8 mouse cellular contexts compared by ENCODE assay signal in genomic region chr9:107607036-107607435, GRCm38 (mm10). TPM values are rescaled to one million over a fixed set of nuclear protein-coding genes. Genes with fewer than 3 reads are reported as not detected.
DNase-seq lines count a peak whose midpoint lies in the region; ATAC-seq lines count a peak whose summit lies in the region.
"Had no signal": no experiment of that assay in that cellular context is flagged by ENCODE, and none has a peak within 500 bp of the region (broad histone marks: within the 10 kb centered on the region; RNA-seq: fewer than 3 reads in every experiment).

No protein-coding gene starts in this region.

- no peak for ATAC-seq in hindbrain, embryonic 16.5 days
- no peak for ATAC-seq in midbrain, embryonic 14.5 days (ENCODE audit: low FRiP score, low TSS enrichment)
- peak; percentile 4 for ATAC-seq in intestine, embryonic 16.5 days
- no peak for ATAC-seq in stomach, embryonic 16.5 days (ENCODE audit: insufficient read depth, low FRiP score)

- H3K36me3 ChIP-seq in hindbrain, embryonic 10.5 days: no peaks in the 10 kb centered on the region
- H3K36me3 ChIP-seq in hindbrain, embryonic 16.5 days (ENCODE audit: control insufficient read depth, insufficient read depth, low read length): no peaks in the 10 kb centered on the region
- no peaks in the 10 kb centered on the region for H3K36me3 ChIP-seq in midbrain, embryonic 10.5 days
- H3K36me3 ChIP-seq in midbrain, embryonic 14.5 days (ENCODE audit: control insufficient read depth, insufficient read depth, low read length): no peaks in the 10 kb centered on the region
- H3K36me3 ChIP-seq in intestine, embryonic 16.5 days (ENCODE audit: control insufficient read depth, insufficient read depth, low read length): no peaks in the 10 kb centered on the region
- H3K36me3 ChIP-seq in stomach, embryonic 16.5 days (ENCODE audit: control insufficient read depth, insufficient read depth, low read length): no peaks in the 10 kb centered on the region

- peaks cover 97% of the 10 kb centered on the region for H3K4me1 ChIP-seq in hindbrain, embryonic 10.5 days (replicated peaks)
- H3K4me1 ChIP-seq in hindbrain, embryonic 16.5 days (ENCODE audit: control insufficient read depth, insufficient read depth, low read depth, low read length): peaks cover 10% of the 10 kb centered on the region
- H3K4me1 ChIP-seq in midbrain, embryonic 10.5 days: peaks cover 95% of the 10 kb centered on the region
- H3K4me1 ChIP-seq in midbrain, embryonic 14.5 days (ENCODE audit: control insufficient read depth, insufficient read depth, low read length): peaks cover 26% of the 10 kb centered on the region
- H3K4me1 ChIP-seq in intestine, embryonic 16.5 days (ENCODE audit: control insufficient read depth, insufficient read depth, low read length): peaks cover 62% of the 10 kb centered on the region
- peaks cover 46% of the 10 kb centered on the region for H3K4me1 ChIP-seq in stomach, embryonic 16.5 days (ENCODE audit: control insufficient read depth, insufficient read depth, low read length)

- no peak overlapping the region for H3K4me2 ChIP-seq in hindbrain, embryonic 16.5 days (ENCODE audit: low read length)
- no peak overlapping the region for H3K4me2 ChIP-seq in midbrain, embryonic 14.5 days (ENCODE audit: low read length)
- H3K4me2 ChIP-seq in intestine, embryonic 16.5 days (ENCODE audit: low read depth, low read length): peak overlapping the region; percentile 43
- peak overlapping the region; percentile 39 for H3K4me2 ChIP-seq in stomach, embryonic 16.5 days (ENCODE audit: low read depth, low read length)

- no peak overlapping the region for H3K9ac ChIP-seq in hindbrain, embryonic 16.5 days (ENCODE audit: low read depth, low read length)
- H3K9ac ChIP-seq in midbrain, embryonic 14.5 days (replicated peaks; ENCODE audit: low read length): no peak overlapping the region
- H3K9ac ChIP-seq in intestine, embryonic 16.5 days (ENCODE audit: low read depth, low read length): peak overlapping the region; percentile 73
- peak overlapping the region; percentile 62 for H3K9ac ChIP-seq in stomach, embryonic 16.5 days (ENCODE audit: low read length)

- H3K4me3 ChIP-seq in hindbrain, embryonic 10.5 days: peak overlapping the region; percentile 29; the same call in 1 of the 2 replicates
- no peak overlapping the region for H3K4me3 ChIP-seq in hindbrain, embryonic 16.5 days (ENCODE audit: low read length)
- 0 out of 2 replicates have a peak overlapping the region, but pooled peaks have one; percentile 19 for H3K4me3 ChIP-seq in midbrain, embryonic 10.5 days
- no peak overlapping the region for H3K4me3 ChIP-seq in midbrain, embryonic 14.5 days (replicated peaks; ENCODE audit: low read depth, low read length)
- H3K4me3 ChIP-seq in intestine, embryonic 16.5 days (ENCODE audit: low read length): peak overlapping the region; percentile 49
- peak overlapping the region; percentile 24 for H3K4me3 ChIP-seq in stomach, embryonic 16.5 days (replicated peaks; ENCODE audit: low read length)

- H3K9me3 ChIP-seq in hindbrain, embryonic 10.5 days: no peaks in the 10 kb centered on the region
- no peaks in the 10 kb centered on the region for H3K9me3 ChIP-seq in hindbrain, embryonic 16.5 days (ENCODE audit: control insufficient read depth, low read length)
- H3K9me3 ChIP-seq in midbrain, embryonic 10.5 days (replicated peaks): no peaks in the 10 kb centered on the region
- H3K9me3 ChIP-seq in midbrain, embryonic 14.5 days (ENCODE audit: control insufficient read depth, low read length): no peaks in the 10 kb centered on the region
- no peaks in the 10 kb centered on the region for H3K9me3 ChIP-seq in intestine, embryonic 16.5 days (ENCODE audit: control insufficient read depth, low read length)
- no peaks in the 10 kb centered on the region for H3K9me3 ChIP-seq in stomach, embryonic 16.5 days (replicated peaks; ENCODE audit: control insufficient read depth, low read length)

- 72% methylated on average over 2 of the region's 2 CpGs for WGBS in hindbrain, embryonic 10.5 days
- WGBS in hindbrain, embryonic 16.5 days: 60% methylated on average over 2 of the region's 2 CpGs
- WGBS in midbrain, embryonic 10.5 days: 77% methylated on average over 2 of the region's 2 CpGs
- 72% methylated on average over 2 of the region's 2 CpGs for WGBS in midbrain, embryonic 14.5 days
- 52% methylated on average over 2 of the region's 2 CpGs for whole genome bisulfite sequencing in intestine, embryonic 16.5 days
- WGBS in stomach, embryonic 16.5 days: 68% methylated on average over 2 of the region's 2 CpGs

- H3K27me3 ChIP-seq in hindbrain, embryonic 10.5 days (ENCODE audit: insufficient read depth, poor library complexity, severe bottlenecking): peaks cover 13% of the 10 kb centered on the region; the same call in 1 of the 2 replicates
- H3K27me3 ChIP-seq in hindbrain, embryonic 16.5 days (replicated peaks; ENCODE audit: control insufficient read depth, insufficient read depth, low read length): no peaks in the 10 kb centered on the region; the same call in 1 of the 2 replicates
- peaks cover 31% of the 10 kb centered on the region for H3K27me3 ChIP-seq in midbrain, embryonic 10.5 days (ENCODE audit: low read depth, poor library complexity, severe bottlenecking)
- H3K27me3 ChIP-seq in midbrain, embryonic 14.5 days (ENCODE audit: control insufficient read depth, insufficient read depth, low read length): no peaks in the 10 kb centered on the region
- no peaks in the 10 kb centered on the region for H3K27me3 ChIP-seq in intestine, embryonic 16.5 days (replicated peaks; ENCODE audit: control insufficient read depth, insufficient read depth, low read length)
- no peaks in the 10 kb centered on the region for H3K27me3 ChIP-seq in stomach, embryonic 16.5 days (ENCODE audit: control insufficient read depth, insufficient read depth, low read length)

- DNase-seq in hindbrain, embryonic 10.5 days (ENCODE audit: low spot score): peak; percentile 41
- DNase-seq in midbrain, embryonic 10.5 days (ENCODE audit: low spot score): no peak
- DNase-seq in midbrain, embryonic 14.5 days: no peak
- DNase-seq in left cerebral cortex, adult 11 months (ENCODE audit: low spot score): no peak
- DNase-seq: thymus, postnatal 4 days had no signal

- peak overlapping the region; percentile 99 for H3K27ac ChIP-seq in hindbrain, embryonic 10.5 days
- H3K27ac ChIP-seq in hindbrain, embryonic 16.5 days (ENCODE audit: low read depth, low read length): no peak overlapping the region
- peak overlapping the region; percentile 83 for H3K27ac ChIP-seq in midbrain, embryonic 10.5 days (replicated peaks)
- no peak overlapping the region for H3K27ac ChIP-seq in midbrain, embryonic 14.5 days (replicated peaks; ENCODE audit: low read depth, low read length)
- peak overlapping the region; percentile 92 for H3K27ac ChIP-seq in intestine, embryonic 16.5 days (ENCODE audit: low read length)
- H3K27ac ChIP-seq in stomach, embryonic 16.5 days (ENCODE audit: low read length): peak overlapping the region; percentile 67; the same call in 1 of the 2 replicates

RNA-seq across cellular contexts. Expression of gene Sema3b, which starts 2.0 kb away (rescaled TPM):
- 3.9 and 5.2 TPM in 2 replicates for polyA plus RNA-seq in hindbrain, embryonic 10.5 days (2016; fragmentation: Nextera tagmentation; extraction: Ambion mirVana)
- 5.6 and 7.0 TPM in 2 replicates for polyA plus RNA-seq in hindbrain, embryonic 16.5 days (2015; fragmentation: Nextera tagmentation; extraction: Ambion mirVana)
- polyA plus RNA-seq in midbrain, embryonic 10.5 days (2016; fragmentation: Nextera tagmentation; extraction: Ambion mirVana): 1.8 and 3.2 TPM in 2 replicates
- polyA plus RNA-seq in midbrain, embryonic 14.5 days (2014; fragmentation: Nextera tagmentation; extraction: Ambion mirVana): 1.5 and 3.2 TPM in 2 replicates
- 50.4 and 54.9 TPM in 2 replicates for polyA plus RNA-seq in intestine, embryonic 16.5 days (2015; fragmentation: Nextera tagmentation; extraction: Ambion mirVana)
- 14.9 and 16.3 TPM in 2 replicates for polyA plus RNA-seq in stomach, embryonic 16.5 days (2015; fragmentation: Nextera tagmentation; extraction: Ambion mirVana)

RNA-seq across cellular contexts. Expression of gene Ifrd2, which starts 19.6 kb away (rescaled TPM):
- polyA plus RNA-seq in hindbrain, embryonic 10.5 days (2016; fragmentation: Nextera tagmentation; extraction: Ambion mirVana): 41.1 and 54.1 TPM in 2 replicates
- polyA plus RNA-seq in hindbrain, embryonic 16.5 days (2015; fragmentation: Nextera tagmentation; extraction: Ambion mirVana): 13.5 and 16.9 TPM in 2 replicates
- 46.3 and 56.8 TPM in 2 replicates for polyA plus RNA-seq in midbrain, embryonic 10.5 days (2016; fragmentation: Nextera tagmentation; extraction: Ambion mirVana)
- polyA plus RNA-seq in midbrain, embryonic 14.5 days (2014; fragmentation: Nextera tagmentation; extraction: Ambion mirVana): 14.5 and 15.7 TPM in 2 replicates
- 79.0 and 89.6 TPM in 2 replicates for polyA plus RNA-seq in intestine, embryonic 16.5 days (2015; fragmentation: Nextera tagmentation; extraction: Ambion mirVana)
- 62.0 and 77.7 TPM in 2 replicates for polyA plus RNA-seq in stomach, embryonic 16.5 days (2015; fragmentation: Nextera tagmentation; extraction: Ambion mirVana)

RNA-seq across cellular contexts. Expression of gene Hyal3, which starts 26.4 kb away (rescaled TPM):
- polyA plus RNA-seq in hindbrain, embryonic 10.5 days (2016; fragmentation: Nextera tagmentation; extraction: Ambion mirVana): 0.41 and 0.77 TPM in 2 replicates
- polyA plus RNA-seq in hindbrain, embryonic 16.5 days (2015; fragmentation: Nextera tagmentation; extraction: Ambion mirVana): 2.7 and 2.9 TPM in 2 replicates
- polyA plus RNA-seq in midbrain, embryonic 10.5 days (2016; fragmentation: Nextera tagmentation; extraction: Ambion mirVana): 0.62 and 0.96 TPM in 2 replicates
- 0.89 and 1.4 TPM in 2 replicates for polyA plus RNA-seq in midbrain, embryonic 14.5 days (2014; fragmentation: Nextera tagmentation; extraction: Ambion mirVana)
- 0.66 and 0.68 TPM in 2 replicates for polyA plus RNA-seq in intestine, embryonic 16.5 days (2015; fragmentation: Nextera tagmentation; extraction: Ambion mirVana)
- 1.4 and 1.9 TPM in 2 replicates for polyA plus RNA-seq in stomach, embryonic 16.5 days (2015; fragmentation: Nextera tagmentation; extraction: Ambion mirVana)

RNA-seq across cellular contexts. Expression of gene Gnai2, which starts 28.1 kb away (rescaled TPM):
- 554 and 640 TPM in 2 replicates for polyA plus RNA-seq in hindbrain, embryonic 10.5 days (2016; fragmentation: Nextera tagmentation; extraction: Ambion mirVana)
- polyA plus RNA-seq in hindbrain, embryonic 16.5 days (2015; fragmentation: Nextera tagmentation; extraction: Ambion mirVana): 302 and 317 TPM in 2 replicates
- 629 and 656 TPM in 2 replicates for polyA plus RNA-seq in midbrain, embryonic 10.5 days (2016; fragmentation: Nextera tagmentation; extraction: Ambion mirVana)
- 284 and 326 TPM in 2 replicates for polyA plus RNA-seq in midbrain, embryonic 14.5 days (2014; fragmentation: Nextera tagmentation; extraction: Ambion mirVana)
- polyA plus RNA-seq in intestine, embryonic 16.5 days (2015; fragmentation: Nextera tagmentation; extraction: Ambion mirVana): 301 and 311 TPM in 2 replicates
- polyA plus RNA-seq in stomach, embryonic 16.5 days (2015; fragmentation: Nextera tagmentation; extraction: Ambion mirVana): 308 and 311 TPM in 2 replicates

RNA-seq across cellular contexts. Expression of gene Naa80, which starts 28.3 kb away (rescaled TPM):
- polyA plus RNA-seq in hindbrain, embryonic 10.5 days (2016; fragmentation: Nextera tagmentation; extraction: Ambion mirVana): 19.2 and 20.8 TPM in 2 replicates
- polyA plus RNA-seq in hindbrain, embryonic 16.5 days (2015; fragmentation: Nextera tagmentation; extraction: Ambion mirVana): 17.1 and 22.7 TPM in 2 replicates
- 17.6 and 18.2 TPM in 2 replicates for polyA plus RNA-seq in midbrain, embryonic 10.5 days (2016; fragmentation: Nextera tagmentation; extraction: Ambion mirVana)
- 14.1 and 18.2 TPM in 2 replicates for polyA plus RNA-seq in midbrain, embryonic 14.5 days (2014; fragmentation: Nextera tagmentation; extraction: Ambion mirVana)
- polyA plus RNA-seq in intestine, embryonic 16.5 days (2015; fragmentation: Nextera tagmentation; extraction: Ambion mirVana): 19.2 and 20.2 TPM in 2 replicates
- polyA plus RNA-seq in stomach, embryonic 16.5 days (2015; fragmentation: Nextera tagmentation; extraction: Ambion mirVana): 17.4 and 20.4 TPM in 2 replicates

Comparison
In these comparisons a context has a peak if more than half of its experiments do, and no peak if none do; other contexts are left out.
1. H3K27ac ChIP-seq: peak in hindbrain, embryonic 10.5 days (single experiment), midbrain, embryonic 10.5 days (single experiment), intestine, embryonic 16.5 days (single experiment) and stomach, embryonic 16.5 days (single experiment); none in hindbrain, embryonic 16.5 days (single experiment) and midbrain, embryonic 14.5 days (single experiment).
2. H3K4me3 ChIP-seq: peak in hindbrain, embryonic 10.5 days (single experiment), midbrain, embryonic 10.5 days (single experiment), intestine, embryonic 16.5 days (single experiment) and stomach, embryonic 16.5 days (single experiment); none in hindbrain, embryonic 16.5 days (single experiment) and midbrain, embryonic 14.5 days (single experiment).
3. H3K4me2 ChIP-seq: peak in intestine, embryonic 16.5 days (single experiment) and stomach, embryonic 16.5 days (single experiment); none in hindbrain, embryonic 16.5 days (single experiment) and midbrain, embryonic 14.5 days (single experiment).
4. H3K9ac ChIP-seq: peak in intestine, embryonic 16.5 days (single experiment) and stomach, embryonic 16.5 days (single experiment); none in hindbrain, embryonic 16.5 days (single experiment) and midbrain, embryonic 14.5 days (single experiment).